Mouse (Mus musculus): ENCODE measurements at regions not wholly inside any gene's neighbourhood (a gene's known extent, or its start where the extent isn't known, plus 50 kb on each side); places are given as distances from the start of the nearest gene placed in this dataset.

GRCm38 (mm10) chr16:5742716-5743507, 142.2 kb upstream of the Rbfox1 start:
- no peak for DNase-seq
- H3K4me3 ChIP-seq (ENCODE audit: insufficient read depth, low read depth, low read length), result no peak overlapping the region
- no peaks in the 10 kb centered on the region for H3K36me3 ChIP-seq (ENCODE audit: control insufficient read depth, insufficient read depth, low read length)
- no peaks in the 10 kb centered on the region for H3K27me3 ChIP-seq (replicated peaks; ENCODE audit: control insufficient read depth, insufficient read depth, low read length)
- H3K4me1 ChIP-seq (ENCODE audit: control insufficient read depth, insufficient read depth, low read length), result no peaks in the 10 kb centered on the region
- H3K27ac ChIP-seq (ENCODE audit: insufficient read depth, low read depth, low read length), result no peak overlapping the region
- no peak for TF ChIP-seq CTCF (conservative IDR thresholded peaks at IDR 0.05; ENCODE audit: insufficient read depth, insufficient read length, low read depth, low read length)
- no peak for TF ChIP-seq POLR2A (IDR thresholded peaks at IDR 0.05; ENCODE audit: low read depth, low read length)
- 52% methylated on average over 4 of the region's 4 CpGs for WGBS

- no peaks in the 10 kb centered on the region for H3K4me1 ChIP-seq (ENCODE audit: control insufficient read depth, insufficient read depth, low read length)
- 78% methylated on average over 7 of the region's 7 CpGs for WGBS
- no peak overlapping the region for H3K27ac ChIP-seq (ENCODE audit: insufficient read depth, low read depth, low read length)
- no peaks in the 10 kb centered on the region for H3K27me3 ChIP-seq (replicated peaks; ENCODE audit: control insufficient read depth, insufficient read depth, low read length)
- DNase-seq, result no peak
- H3K4me3 ChIP-seq (ENCODE audit: insufficient read depth, low read depth, low read length), result no peak overlapping the region
- no peaks in the 10 kb centered on the region for H3K36me3 ChIP-seq (ENCODE audit: control insufficient read depth, insufficient read depth, low read length)
- no peak for TF ChIP-seq CTCF (conservative IDR thresholded peaks at IDR 0.05; ENCODE audit: insufficient read depth, insufficient read length, low read depth, low read length)
- TF ChIP-seq POLR2A (IDR thresholded peaks at IDR 0.05; ENCODE audit: low read depth, low read length), result no peak
Observed at GRCm38 (mm10) chr16:5740776-5741175, 144.4 kb upstream of the Rbfox1 start.

- H3K36me3 ChIP-seq (ENCODE audit: control insufficient read depth, insufficient read depth, low read length), result no peaks in the 10 kb centered on the region
- H3K27ac ChIP-seq (ENCODE audit: insufficient read depth, low read depth, low read length), result no peak overlapping the region
- DNase-seq, result no peak
- WGBS, result 69% methylated on average over 4 of the region's 4 CpGs
- TF ChIP-seq POLR2A (IDR thresholded peaks at IDR 0.05; ENCODE audit: low read depth, low read length) (no peak), CTCF (conservative IDR thresholded peaks at IDR 0.05; ENCODE audit: insufficient read depth, insufficient read length, low read depth, low read length) (no peak)
- H3K4me3 ChIP-seq (ENCODE audit: insufficient read depth, low read depth, low read length), result no peak overlapping the region
- no peaks in the 10 kb centered on the region for H3K4me1 ChIP-seq (ENCODE audit: control insufficient read depth, insufficient read depth, low read length)
- no peaks in the 10 kb centered on the region for H3K27me3 ChIP-seq (replicated peaks; ENCODE audit: control insufficient read depth, insufficient read depth, low read length)
Observed at GRCm38 (mm10) chr16:5733608-5734007, 151.5 kb upstream of the Rbfox1 start.

DNA sequence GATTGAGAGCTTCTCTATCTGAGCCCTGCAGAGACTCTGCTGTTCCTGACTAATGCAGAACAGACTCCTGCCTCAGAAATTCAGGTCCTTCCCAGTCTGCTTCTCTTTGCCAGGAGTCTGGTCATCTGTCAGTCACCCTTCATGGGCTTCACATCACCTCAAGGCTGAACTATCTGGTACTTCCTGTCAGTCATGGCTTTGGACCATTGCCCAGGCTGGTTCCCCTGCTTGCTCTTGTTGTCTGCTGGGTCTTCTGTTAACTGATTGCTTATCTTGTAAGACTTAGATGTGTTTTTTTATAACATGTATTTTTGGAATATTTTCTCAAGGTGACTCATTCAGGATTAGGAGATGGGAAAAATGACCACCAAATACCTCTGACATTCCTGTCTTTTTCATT, 162.6 kb upstream of the Rbfox1 start:
- no peak for DNase-seq
- no peak for TF ChIP-seq CTCF (conservative IDR thresholded peaks at IDR 0.05; ENCODE audit: insufficient read depth, insufficient read length, low read depth, low read length)
- TF ChIP-seq POLR2A (IDR thresholded peaks at IDR 0.05; ENCODE audit: low read depth, low read length), result no peak
- Histone ChIP-seq H3K36me3 (ENCODE audit: control insufficient read depth, insufficient read depth, low read length) (no peaks in the 10 kb centered on the region), H3K27ac (ENCODE audit: insufficient read depth, low read depth, low read length) (no peak overlapping the region), H3K4me3 (ENCODE audit: insufficient read depth, low read depth, low read length) (no peak overlapping the region), H3K27me3 (replicated peaks; ENCODE audit: control insufficient read depth, insufficient read depth, low read length) (no peaks in the 10 kb centered on the region), H3K4me1 (ENCODE audit: control insufficient read depth, insufficient read depth, low read length) (no peaks in the 10 kb centered on the region)

GRCm38 (mm10) chr16:5713476-5713875, 171.7 kb upstream of the Rbfox1 start:
- DNase-seq, result no peak
- H3K27ac ChIP-seq (ENCODE audit: insufficient read depth, low read depth, low read length), result no peak overlapping the region
- TF ChIP-seq POLR2A (IDR thresholded peaks at IDR 0.05; ENCODE audit: low read depth, low read length) (no peak), CTCF (conservative IDR thresholded peaks at IDR 0.05; ENCODE audit: insufficient read depth, insufficient read length, low read depth, low read length) (no peak)
- H3K36me3 ChIP-seq (ENCODE audit: control insufficient read depth, insufficient read depth, low read length), result no peaks in the 10 kb centered on the region
- no peak overlapping the region for H3K4me3 ChIP-seq (ENCODE audit: insufficient read depth, low read depth, low read length)
- H3K4me1 ChIP-seq (ENCODE audit: control insufficient read depth, insufficient read depth, low read length), result no peaks in the 10 kb centered on the region
- no peaks in the 10 kb centered on the region for H3K27me3 ChIP-seq (replicated peaks; ENCODE audit: control insufficient read depth, insufficient read depth, low read length)
- 76% methylated on average over 4 of the region's 4 CpGs for WGBS

DNA sequence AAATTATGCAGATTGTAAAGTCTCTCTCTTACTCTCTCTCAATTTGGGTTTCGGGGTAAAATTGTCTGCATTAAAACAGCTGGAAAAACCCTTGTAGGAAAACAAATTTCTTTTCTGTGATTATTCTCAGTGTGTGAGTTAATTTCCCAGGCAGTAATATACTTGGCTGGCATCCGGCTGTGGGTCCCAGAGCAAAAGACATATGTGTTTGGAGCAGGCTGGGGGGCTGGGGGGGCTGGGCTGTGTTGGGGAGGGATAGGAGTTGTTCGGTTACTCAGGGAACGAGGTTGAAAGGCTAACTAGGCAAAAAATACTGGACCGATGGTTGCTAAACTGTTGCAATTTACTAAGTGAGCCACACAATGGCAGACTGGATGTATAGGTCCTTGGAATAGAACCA, 175.3 kb upstream of the Rbfox1 start:
- Histone ChIP-seq H3K4me3 (ENCODE audit: insufficient read depth, low read depth, low read length) (no peak overlapping the region), H3K27ac (ENCODE audit: insufficient read depth, low read depth, low read length) (no peak overlapping the region), H3K27me3 (replicated peaks; ENCODE audit: control insufficient read depth, insufficient read depth, low read length) (no peaks in the 10 kb centered on the region), H3K36me3 (ENCODE audit: control insufficient read depth, insufficient read depth, low read length) (no peaks in the 10 kb centered on the region), H3K4me1 (ENCODE audit: control insufficient read depth, insufficient read depth, low read length) (no peaks in the 10 kb centered on the region)
- 73% methylated on average over 5 of the region's 5 CpGs for WGBS
- TF ChIP-seq CTCF (conservative IDR thresholded peaks at IDR 0.05; ENCODE audit: insufficient read depth, insufficient read length, low read depth, low read length) (no peak), POLR2A (IDR thresholded peaks at IDR 0.05; ENCODE audit: low read depth, low read length) (no peak)
- DNase-seq, result no peak

DNA sequence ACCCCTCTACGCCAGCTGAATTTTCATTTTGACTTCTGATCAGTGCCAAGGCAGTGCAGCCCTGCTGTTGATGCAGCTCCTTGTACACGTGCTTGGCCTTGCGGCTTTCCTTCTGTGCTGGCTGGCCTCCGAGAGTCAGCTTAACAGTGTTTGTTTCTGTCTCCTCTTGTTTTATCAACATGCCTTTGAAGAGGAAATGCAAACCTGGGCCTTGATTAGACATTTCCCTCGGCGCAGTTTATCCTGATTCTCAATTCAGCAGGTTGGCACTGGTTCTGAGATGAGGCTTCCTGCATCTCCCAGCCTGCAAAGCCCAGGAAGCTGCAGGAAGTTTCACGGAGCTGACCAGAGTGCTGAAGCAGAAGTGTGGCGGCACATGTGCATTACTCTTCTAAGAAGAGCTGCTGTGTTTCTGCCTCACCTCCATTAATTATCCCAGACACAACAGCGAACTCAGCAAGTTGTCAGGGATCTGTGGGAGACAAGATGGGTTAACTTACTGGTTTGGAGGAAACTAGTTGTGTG, 184.4 kb upstream of the Rbfox1 start:
- H3K4me1 ChIP-seq (ENCODE audit: control insufficient read depth, insufficient read depth, low read length), result no peaks in the 10 kb centered on the region
- peak; percentile 3 for DNase-seq
- H3K27me3 ChIP-seq (replicated peaks; ENCODE audit: control insufficient read depth, insufficient read depth, low read length), result no peaks in the 10 kb centered on the region
- H3K36me3 ChIP-seq (ENCODE audit: control insufficient read depth, insufficient read depth, low read length), result no peaks in the 10 kb centered on the region
- WGBS, result 50% methylated on average over 9 of the region's 9 CpGs
- H3K27ac ChIP-seq (ENCODE audit: insufficient read depth, low read depth, low read length), result no peak overlapping the region
- TF ChIP-seq POLR2A (IDR thresholded peaks at IDR 0.05; ENCODE audit: low read depth, low read length), result no peak
- TF ChIP-seq CTCF (conservative IDR thresholded peaks at IDR 0.05; ENCODE audit: insufficient read depth, insufficient read length, low read depth, low read length), result no peak
- H3K4me3 ChIP-seq (ENCODE audit: insufficient read depth, low read depth, low read length), result no peak overlapping the region
